Mouse (Mus musculus) C2C12 (cell line): ENCODE data around the gene Fryl.

ENCODE experiments used
- CEBPB ChIP-seq: IDR thresholded peaks from one replicate; pipeline ENCODE4 v1.6.1; 2011; ENCODE audit warnings: low read depth, mild to moderate bottlenecking, control low read depth, moderate library complexity
- CTCF ChIP-seq: IDR thresholded peaks from one replicate; pipeline ENCODE4 v1.5.1; 2011; ENCODE audit not compliant: control insufficient read depth, insufficient read depth, insufficient read length
- FOSL1 ChIP-seq: IDR thresholded peaks from one replicate; pipeline ENCODE4 v1.8.0; 2011; ENCODE audit warnings: mild to moderate bottlenecking, low read length; ENCODE audit not compliant: poor library complexity, insufficient read depth, severe bottlenecking
- MAX ChIP-seq: IDR thresholded peaks from one replicate; pipeline ENCODE4 v1.6.1; 2011; ENCODE audit warnings: mild to moderate bottlenecking, control low read depth
- USF1 ChIP-seq: IDR thresholded peaks from one replicate; pipeline ENCODE4 v1.6.1; 2011; ENCODE audit warnings: low read depth, mild to moderate bottlenecking, control low read depth, moderate library complexity

- TF ChIP-seq CTCF, result no peak
- TF ChIP-seq USF1, result no peak
- TF ChIP-seq MAX, result no peak
- no peak for TF ChIP-seq FOSL1
- no peak for TF ChIP-seq CEBPB
Measured at GRCm38 (mm10) chr5:73053933-73054332, 202.5 kb downstream of the Fryl start.
